Mouse (Mus musculus) CD8-positive naive resting alpha-beta T cell, adult 2 months (primary cell): ENCODE data around the gene Mturn.

Experiments used
- DNase-seq, 2 experiments: peaks; one replicate each; pipeline ENCODE4 v3.0.0; 2022; ENCODE audit warnings: low read depth in 2 of 2, low spot score in 2 of 2

Gene Mturn

DNA sequence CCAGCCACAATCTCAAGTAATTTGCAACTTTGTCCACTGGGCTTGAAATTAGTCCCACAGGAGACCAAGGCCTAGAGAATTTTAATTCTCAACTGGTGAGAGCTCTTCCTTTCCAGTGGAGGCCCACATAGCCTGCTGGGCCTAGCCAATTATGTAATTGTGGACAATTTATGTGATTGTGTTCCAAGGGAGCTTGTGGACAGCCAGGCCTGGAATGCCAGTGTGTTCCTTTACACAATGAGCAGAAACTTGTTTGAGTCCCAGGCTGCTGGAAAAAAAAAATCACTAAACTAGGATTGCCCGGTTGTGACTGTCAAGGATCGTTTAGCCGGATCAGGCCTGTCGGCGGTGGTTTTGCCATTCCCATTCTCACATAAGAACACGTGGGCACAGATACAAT is 11.9 kb downstream of the Mturn start:
- DNase-seq = no peak

GRCm38 (mm10) chr6:54698691-54699476 is 17.5 kb downstream of the Mturn start:
- DNase-seq = peak; percentile 28 to 43

DNA sequence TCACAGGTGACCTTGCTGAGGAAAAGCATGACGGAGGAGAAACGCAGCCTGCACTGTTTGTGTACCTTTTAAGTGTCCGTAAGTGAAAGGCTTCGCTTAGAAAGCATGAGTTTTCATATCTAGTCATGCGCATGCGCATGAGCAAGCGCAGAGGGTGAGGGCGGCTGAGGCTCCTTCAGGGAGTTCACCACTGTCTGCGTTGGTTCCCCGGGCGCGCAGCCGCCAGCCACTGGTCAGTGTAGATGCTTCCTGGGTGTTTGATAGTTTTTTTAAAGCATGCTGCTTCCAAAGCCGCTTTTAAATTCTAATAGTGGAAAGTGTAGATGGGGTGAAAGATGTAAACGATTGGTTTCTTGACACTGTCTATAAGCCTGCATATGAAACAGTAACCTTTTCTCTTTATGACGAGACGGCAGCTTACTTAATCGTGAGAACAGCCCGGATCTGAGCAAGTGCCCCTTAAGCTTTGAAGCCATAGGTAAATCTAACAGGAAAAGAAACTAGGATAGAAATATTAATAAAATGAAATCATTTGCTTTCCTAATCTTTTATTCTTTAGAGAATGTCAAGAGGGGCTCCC is 18.1 kb downstream of the Mturn start:
- peak; percentile 74 to 78 for DNase-seq

GRCm38 (mm10) chr6:54700516-54700915 is 19.1 kb downstream of the Mturn start:
- no peak for DNase-seq

DNA sequence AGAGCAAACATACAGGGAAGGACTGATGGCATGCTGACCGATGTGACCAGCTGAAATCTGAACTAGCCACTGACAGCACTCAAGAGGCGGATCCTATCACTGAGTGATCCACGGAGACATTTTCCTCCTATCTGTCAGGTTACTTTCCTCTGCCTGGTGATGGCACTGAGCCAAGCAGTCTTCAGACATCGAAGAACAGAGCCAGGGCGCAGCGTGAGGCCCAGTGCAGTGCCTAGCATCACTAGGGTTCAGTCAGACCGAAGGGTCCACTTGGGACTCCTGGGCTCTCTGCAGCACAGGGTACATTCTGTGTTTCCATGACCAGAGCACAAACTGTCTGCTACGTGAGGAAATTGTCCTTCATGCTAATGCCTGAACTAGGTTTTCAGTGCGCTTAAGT is 20.5 kb downstream of the Mturn start:
- DNase-seq = no peak

DNA sequence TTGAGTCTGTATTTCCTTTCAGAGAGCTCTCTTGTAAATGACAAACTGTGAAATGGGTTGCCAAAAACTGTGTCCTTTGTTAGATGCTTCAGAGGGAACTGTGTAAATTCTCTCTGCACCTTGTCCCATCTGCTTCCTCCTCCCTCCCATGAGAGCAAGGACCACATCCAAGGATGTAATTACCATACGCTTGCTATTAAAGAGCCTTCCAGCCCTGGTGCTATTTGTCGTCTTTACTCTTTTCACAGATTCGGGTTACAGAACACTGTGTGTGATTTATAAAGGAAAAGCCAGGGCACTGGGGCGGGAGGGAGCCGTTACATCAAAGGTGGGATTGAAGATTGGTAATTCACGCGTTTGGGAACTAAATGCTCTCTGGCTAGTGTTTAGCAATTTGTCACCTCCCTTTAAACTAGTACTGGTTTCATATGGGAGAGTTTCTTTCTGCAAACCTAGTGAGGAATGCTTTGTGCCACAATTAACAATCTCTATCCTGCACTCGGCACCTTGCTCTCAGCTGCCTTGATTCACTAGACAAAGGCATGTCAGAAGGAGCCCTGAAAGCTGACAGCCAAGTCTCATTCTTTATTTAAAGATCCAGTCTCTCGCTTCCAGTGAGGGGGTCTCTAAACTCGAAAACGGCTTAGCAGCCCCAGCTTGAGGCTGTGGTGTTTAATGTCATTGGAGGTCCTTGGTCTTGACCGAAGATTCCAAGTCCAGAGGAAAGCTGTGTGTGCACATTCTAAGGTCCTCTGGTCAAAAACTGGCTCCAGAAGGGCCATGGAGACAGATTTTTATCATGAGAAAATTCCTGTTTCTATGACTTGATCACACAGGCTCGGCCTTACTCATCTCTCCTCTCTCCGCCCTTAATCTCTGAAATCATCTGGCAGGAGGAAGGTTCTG is 22.5 kb downstream of the Mturn start:
- no peak for DNase-seq

GRCm38 (mm10) chr6:54704539-54704845 is 23.1 kb downstream of the Mturn start:
- DNase-seq = no peak

- no peak for DNase-seq
These were observed 23.4 kb downstream of the Mturn start for GRCm38 (mm10) chr6:54704847-54705246.

GRCm38 (mm10) chr6:54705387-54705909 is 24.0 kb downstream of the Mturn start:
- DNase-seq = peak; percentile 59 to 64

DNA sequence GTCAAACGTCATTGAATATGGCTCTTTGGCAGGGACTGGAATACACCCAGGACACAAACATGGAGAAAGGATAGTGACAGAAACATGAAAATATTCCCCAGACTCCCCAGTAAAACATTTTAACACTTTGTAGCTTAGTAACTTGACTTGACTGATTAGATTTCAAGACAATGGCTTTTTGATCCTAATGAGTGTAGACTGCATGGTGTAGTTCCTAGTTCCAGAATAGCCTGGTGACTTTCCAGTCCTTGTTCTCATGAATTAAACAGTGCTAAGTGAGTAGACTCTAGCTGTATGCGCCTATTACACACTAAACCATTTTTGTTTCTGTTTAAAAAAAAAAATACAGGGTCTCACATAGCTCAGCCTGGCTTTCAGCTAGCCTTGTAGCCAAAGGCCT is 24.7 kb downstream of the Mturn start:
- no peak for DNase-seq

GRCm38 (mm10) chr6:54706611-54707172 is 25.3 kb downstream of the Mturn start:
- DNase-seq = no peak

DNA sequence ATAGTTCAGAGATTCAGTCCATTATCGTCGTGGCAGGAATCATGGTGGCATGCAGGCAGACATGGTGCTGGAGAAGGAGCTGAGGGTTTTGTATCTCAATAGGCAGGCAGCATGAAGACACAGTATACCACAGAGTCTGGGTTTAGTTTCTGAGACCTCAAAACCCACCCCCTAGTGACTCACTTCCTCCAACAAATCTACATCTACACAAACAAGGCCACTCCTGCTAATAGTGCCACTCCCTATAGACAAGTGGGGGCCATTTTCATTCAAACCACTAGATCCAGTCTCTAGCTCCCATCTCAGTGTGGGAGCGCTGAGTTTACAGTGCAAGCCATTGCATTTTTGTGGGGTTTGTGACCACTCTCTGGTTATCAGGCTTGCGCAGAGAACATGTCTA is 27.2 kb downstream of the Mturn start:
- DNase-seq = no peak

DNA sequence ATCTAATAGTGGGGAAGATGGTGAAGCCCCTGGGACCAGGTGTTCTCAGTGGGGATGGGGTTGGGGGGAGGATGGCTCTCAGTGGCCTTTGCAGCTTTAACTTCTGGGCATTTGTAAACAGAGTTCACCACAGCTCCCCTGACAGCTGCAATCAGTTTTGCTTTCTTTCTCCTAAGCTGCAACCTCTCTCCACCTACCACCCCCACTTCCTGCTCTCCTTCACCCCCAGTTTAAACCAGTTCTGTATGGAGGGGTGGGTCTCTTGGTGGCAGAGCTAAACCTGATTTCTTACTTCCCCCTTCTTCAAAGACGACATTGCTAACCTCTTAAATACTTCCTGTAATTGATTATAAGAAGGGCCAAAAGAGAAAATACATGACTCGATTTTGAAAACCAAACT is 34.3 kb downstream of the Mturn start:
- peak; percentile 35 to 63 for DNase-seq

DNA sequence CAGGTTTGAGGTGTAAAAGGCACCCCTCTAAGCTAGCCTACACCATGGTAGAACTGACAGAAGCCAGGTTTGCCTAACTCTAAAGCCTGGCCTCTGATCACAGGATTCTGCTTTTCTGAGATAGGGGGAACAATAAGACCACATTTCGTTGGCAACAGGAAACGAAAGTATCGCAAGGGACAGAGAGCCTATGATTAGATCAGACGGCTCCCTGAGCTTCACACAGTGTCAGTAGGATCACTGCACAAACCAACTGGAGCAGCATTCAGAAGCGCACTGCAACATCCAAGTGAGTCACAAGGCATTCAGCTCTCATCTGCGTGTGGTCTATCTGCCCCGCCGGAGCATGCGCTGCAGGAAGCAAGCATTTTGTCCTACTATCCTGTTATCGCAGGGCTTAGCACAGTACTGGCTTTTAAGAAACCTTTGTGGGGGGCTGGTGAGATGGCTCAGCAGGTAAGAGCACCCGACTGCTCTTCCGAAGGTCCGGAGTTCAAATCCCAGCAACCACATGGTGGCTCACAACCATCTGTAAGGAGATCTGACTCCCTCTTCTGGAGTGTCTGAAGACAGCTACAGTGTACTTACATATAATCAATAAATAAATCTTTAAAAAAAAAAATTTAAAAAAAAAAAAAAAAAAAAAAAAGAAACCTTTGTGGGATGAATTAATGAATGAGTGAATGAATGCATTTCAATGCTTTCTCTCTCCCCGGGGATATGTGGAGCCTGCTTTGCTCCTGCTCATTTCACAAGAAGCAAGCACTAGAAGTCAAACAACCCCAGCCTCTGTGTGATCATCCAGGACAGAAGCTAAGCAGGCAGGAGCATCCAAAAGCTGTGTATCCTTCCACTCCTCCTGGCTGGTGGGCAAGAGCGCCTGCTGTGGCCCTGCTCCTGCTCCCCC is 37.6 kb downstream of the Mturn start:
- DNase-seq = peak; percentile 45 to 48

DNA sequence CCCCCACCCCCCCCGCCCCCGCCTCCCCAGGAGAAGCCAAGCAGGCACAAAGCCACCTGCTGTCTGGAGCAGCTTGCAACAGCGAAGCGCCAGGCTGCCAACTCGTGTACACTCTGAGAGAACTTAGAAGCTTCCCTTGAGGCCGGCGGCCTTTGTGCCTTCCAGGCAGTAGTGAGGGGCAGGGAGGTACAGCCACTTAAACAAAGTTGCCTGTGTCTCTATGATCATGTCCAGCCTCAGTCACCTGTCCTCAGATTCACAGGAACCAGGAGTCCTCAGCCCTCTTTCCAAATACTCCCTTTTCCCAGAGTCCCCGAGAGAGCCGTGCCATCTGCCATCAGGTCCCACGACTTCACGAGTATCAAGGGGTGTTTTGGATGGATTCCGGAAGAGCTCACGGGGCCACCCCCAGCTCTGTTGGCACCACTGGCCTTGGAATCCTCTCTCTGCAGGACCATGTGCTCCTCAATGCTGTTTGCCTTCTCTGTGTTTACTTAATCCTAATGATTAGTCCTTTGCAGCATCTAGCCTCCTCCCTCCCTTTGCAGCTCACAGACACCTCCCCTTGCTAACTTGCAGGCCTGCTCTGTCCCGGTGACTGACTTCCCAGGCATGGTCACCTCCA is 38.4 kb downstream of the Mturn start:
- no peak for DNase-seq

GRCm38 (mm10) chr6:54720512-54721251 is 39.3 kb downstream of the Mturn start:
- no peak for DNase-seq

- DNase-seq = no peak
These were observed 39.8 kb downstream of the Mturn start for GRCm38 (mm10) chr6:54721252-54721635.

GRCm38 (mm10) chr6:54726309-54726708 is 44.9 kb downstream of the Mturn start:
- DNase-seq = no peak

DNA sequence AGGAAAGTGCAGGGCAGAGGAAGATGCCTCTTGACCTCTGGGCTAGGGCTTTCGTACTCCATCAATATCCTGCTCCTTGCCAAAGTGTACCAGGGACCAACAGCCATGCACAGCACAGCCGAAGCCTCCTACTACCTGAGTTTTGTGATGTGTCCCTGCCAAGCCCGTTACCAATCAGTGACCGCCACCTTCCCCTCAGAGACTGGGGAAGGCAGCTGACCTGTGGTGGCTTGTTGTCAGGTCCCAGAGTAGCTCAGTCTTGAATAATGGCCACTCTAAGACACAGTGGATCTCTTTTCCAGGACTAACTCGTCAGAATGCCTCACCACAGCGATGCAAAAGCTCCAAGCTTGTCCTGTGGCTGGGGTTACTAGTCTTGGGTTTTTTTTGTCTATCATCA is 45.4 kb downstream of the Mturn start:
- no peak for DNase-seq
